Mouse (Mus musculus): Measurements from ENCODE around the gene Pole2.

Pole2 gene

DNA sequence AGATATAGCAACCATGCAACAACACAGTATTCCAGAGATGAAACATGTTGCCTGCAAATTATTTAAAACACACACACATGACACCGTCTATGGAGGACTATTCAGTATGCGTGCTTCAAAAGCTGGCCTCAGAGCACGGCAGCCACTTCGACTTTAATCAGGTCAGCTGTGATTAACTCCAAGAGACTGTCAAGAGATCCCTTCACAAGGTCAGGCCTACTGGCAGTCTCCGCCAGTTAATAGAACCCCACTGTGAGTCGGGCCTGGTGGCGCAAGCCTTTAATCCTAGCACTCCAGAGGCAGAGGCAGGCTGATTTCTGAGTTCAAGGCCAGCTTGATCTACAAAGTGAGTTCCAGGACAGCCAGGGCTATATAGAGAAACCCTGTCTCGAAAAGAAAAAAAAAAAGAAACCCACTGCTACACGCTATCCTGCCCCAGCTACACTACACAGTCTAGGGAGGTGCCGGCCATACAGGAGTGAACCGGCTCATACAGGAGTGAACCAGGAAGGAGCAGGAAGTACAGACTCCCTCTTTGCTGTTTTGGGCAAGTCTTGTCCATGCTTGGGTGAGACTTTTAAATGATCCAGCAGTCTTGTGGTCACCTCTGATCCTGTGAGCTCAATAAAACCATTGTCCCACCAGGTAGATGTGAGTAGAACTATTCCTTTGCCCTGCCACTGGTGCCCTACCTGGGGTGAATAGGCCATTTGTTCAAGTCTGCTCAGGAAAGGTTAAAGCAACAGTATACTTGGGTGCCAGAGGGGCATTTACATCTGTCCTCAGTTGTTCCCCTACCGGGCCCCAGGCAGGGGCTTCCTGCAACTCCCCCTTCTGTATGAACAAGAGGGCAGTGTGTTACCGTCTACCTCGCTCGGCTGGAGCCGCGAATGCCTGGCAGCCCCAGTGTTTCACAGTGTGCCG lies 17.7 kb downstream of the Pole2 start:
- no peak for DNase-seq (ENCODE audit: low spot score)

DNA sequence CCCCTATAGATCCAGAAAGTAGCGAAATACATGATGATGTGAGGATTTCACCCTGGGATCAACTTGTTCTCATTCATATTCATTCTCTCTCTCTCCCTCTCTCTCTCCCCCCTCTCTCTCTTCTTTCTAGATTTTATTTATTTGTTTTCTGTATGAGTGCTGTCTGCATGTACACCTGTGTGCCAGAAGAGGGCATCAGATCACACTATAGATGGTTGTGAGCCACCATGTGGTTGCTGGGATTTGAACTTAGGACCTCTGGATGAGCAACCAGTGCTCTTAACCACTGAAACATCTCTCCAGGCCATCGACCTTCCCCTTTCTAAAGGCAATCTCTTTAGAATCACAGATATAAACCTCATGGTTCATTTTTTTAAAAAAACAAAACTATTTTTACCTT lies 19.5 kb downstream of the Pole2 start:
- no peak for DNase-seq (ENCODE audit: low spot score)

DNA sequence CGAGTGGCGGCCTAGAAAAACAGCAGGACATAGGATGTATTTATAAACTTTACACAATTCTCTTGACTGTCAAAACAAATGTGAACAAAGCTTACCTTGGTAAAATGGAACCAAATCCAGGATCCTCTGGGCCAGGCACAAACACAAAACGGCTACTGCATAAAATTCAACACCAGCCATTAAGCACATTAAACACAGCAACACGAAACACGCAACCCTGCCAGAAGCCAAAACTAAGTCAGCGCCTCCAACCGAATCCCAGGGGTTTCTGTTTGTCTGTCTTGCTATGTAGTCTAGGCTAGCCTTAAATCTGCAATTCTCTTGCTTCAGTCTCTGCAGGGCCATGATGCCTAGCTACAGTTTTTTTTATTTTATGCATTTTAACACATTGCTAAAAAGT lies 20.1 kb downstream of the Pole2 start:
- no peak for DNase-seq (ENCODE audit: low spot score)

DNA sequence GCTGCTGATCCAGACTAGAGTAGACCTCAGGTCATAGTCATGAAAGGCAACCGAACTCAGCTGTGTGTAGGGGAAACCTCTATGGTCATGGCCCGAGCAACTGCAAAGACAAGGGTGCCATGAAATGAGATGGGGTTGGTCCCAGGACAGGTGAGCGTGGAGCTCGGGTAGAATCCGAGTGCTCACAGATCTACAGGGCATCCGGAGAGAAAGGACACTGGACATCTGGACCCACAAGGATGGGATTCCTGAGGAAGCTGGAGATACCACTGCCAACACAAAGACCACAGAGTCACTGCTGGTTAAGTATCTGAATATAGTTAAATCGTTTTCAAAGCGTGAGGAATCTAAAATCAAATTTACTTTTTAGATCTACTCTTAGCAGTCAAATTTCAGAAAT lies 20.6 kb downstream of the Pole2 start:
- DNase-seq (ENCODE audit: low spot score), result no peak

DNA sequence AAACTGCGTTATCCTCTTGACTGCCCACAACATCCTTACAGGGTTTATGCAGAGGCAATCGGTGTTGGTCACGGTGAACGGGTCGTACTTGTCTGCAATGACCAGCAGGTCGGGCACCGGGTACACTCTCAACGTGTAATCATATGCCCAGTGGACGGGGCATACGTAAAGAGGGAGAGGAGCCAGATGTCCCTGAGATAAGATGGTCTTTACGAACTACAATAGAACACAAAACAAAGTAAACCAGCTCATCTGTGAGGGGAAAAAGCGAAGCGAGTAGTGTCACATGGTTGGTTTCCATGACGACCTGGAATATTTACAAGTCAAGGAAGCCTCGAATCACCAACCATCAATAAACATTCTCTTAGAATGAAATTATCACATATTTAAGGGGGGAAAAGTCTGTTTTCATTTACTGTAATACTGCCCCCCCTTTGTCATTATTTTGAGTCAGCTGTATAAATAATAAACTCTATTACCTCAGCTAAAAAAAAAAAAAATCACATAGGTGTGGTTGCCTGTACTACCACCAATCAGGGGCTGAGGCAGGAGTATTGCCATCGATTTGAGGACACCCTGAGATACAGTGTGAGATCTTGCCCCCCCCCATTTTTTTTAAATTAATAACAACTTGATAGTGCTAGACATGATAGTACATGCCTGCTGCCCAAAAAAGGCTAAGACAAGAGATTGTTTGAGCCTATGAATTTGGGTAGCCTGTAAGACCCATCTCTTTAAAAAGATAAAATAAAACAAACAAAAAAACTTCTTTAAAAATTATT lies 23.8 kb downstream of the Pole2 start, which contains the start of gene Gm49384:
Gene Gm49384 (minus strand): TSS at position 216 of the 782 bp plus-strand sequence.
- no peak for DNase-seq (ENCODE audit: low spot score)

DNA sequence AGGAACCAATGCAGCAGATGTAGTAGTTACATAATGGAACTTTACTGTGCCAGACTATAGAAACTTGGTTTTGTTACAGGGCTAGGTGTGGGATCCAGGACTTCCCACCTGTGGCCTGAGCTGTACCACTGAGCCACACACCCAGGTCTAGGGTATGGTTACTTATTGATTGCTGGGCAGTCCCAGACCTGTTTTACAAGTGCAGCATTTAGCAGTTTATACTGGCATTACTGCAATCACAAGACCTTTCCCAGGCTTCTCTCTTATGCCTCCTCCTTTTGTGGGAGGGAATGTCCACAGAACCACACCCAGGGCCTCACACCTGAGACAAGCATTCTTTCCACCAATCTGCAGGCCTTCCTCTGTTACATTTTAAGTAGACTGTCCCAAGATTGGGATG lies 29.0 kb downstream of the Pole2 start:
- DNase-seq (ENCODE audit: low spot score), result no peak

DNA sequence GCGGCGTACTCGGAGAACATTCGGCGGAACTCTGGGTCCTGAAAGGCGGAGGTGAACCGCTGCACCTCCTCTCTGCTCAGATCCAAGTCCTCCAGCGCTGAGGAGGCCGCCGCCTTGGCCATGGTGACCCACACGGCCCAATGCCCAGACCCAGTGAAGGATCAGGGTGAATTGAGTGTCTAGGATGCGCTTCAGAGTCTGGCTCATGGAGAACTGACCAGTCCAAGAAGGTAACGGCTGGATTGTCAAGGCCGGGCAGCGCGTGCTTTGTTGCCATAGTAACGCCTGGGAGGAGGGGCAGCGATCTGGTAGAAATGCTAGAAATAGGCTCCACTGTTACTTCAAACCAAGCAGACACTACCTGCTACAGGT lies 29.8 kb downstream of the Pole2 start, which contains the start of gene Dnaaf2:
Gene Dnaaf2 (minus strand): TSS at position 266 of the 372 bp plus-strand sequence.
- no peak for DNase-seq (ENCODE audit: low spot score)

DNA sequence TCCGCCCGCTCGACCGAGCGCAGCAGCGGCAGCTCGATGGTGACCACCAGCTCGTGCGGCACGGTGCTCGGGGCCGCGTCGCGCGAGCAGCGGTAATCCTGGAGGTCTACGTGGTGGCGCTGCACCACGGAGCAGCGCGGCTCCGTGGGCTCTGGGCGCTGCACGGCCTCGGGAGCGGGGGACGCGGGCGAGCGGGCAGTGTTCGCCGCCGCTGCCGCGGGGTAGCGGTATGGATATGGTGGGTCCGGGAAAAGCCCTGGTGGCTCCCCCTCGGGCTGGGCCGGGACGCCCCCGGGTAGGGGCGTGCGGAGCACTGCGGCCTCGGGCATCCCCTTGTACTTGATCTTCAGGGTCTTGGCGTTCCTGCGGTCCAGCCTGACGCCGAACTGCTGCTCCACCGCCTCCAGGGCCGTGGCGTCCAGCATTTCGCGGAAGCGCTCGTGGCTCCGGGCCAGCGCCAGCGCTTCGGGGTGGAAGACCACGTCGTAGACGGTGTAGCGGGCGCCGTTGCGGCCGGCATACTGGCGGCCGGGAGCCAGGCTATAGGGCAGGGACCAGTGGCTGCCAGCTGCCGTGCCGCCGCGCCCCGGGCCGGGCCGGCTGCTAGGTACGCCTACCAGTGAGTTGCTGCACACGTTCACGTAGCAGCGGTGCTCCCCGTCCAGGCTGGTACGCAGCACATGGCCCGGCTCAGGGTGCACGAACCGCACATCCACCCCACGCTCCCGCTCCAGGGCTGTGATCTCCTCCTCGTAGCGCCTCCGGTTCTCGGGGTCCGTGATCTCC lies 30.4 kb downstream of the Pole2 start:
- peak; percentile 66 for DNase-seq (ENCODE audit: low spot score)

DNA sequence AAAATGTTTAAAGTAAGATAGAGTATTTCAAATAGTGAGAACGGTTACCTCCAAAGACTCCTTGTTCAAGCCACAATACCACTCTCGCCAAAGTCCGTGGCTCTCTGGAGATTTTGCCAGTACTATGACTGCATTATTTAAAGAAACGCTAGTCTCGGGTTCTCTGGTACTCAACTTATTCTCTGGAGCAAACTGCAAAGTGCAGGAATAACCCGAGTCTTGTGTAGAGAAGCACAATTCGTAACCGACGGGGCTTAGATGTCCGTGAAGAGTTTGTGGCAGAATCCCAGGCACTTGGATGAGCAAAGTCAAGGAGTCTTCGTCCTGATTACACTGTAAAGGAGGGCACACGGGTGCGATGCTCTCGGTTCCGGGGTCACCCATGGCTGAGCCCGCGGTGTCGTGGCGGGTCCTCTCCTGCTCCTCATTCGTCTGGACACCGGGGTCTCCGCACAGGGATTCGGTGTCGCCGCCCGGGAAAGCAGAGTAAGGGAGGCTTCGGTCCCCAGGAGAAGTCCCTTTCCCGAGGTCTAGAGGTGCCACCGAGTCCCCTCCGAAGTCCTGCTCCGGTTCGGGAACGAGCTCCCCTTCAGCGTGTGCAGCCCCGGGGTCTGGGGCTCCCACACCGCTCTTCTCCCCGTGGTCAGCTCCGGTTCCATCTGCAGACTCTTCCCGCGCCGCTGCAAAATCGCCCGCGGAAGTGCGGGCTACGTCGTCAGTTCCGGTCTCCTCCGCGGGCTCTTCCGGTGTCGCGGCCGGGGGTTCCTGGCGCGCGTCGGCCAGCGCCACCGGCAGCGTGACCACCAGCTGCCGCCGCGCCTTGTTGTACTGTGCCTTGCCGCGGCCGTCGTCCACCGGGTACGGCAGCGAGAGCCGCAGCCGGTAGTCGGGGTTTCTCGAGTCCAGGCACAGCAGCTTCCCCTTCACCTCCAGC lies 31.3 kb downstream of the Pole2 start, which contains the start of gene Gm49383:
Gene Gm49383 (minus strand): TSS at position 661 of the 934 bp plus-strand sequence.
- peak; percentile 42 for DNase-seq (ENCODE audit: low spot score)

DNA sequence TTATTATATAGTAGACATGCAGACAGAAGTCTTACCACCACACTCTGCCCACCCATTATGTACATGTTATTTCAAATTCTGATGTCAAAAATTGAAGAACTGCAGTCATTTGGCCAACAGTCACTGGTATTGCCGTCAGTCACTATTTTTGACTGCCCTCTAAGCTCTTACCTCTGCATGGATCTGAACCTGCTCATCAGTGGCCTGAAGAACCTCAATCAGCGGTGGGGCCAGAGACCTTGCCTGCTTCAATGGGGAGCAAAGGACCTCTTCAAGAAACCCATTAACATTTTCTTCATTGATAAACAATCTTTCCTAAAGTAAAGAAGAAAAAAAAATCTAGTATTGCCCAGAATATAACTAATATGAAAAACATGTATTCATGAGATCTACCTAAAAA lies 35.4 kb downstream of the Pole2 start:
- DNase-seq (ENCODE audit: low spot score), result no peak

DNA sequence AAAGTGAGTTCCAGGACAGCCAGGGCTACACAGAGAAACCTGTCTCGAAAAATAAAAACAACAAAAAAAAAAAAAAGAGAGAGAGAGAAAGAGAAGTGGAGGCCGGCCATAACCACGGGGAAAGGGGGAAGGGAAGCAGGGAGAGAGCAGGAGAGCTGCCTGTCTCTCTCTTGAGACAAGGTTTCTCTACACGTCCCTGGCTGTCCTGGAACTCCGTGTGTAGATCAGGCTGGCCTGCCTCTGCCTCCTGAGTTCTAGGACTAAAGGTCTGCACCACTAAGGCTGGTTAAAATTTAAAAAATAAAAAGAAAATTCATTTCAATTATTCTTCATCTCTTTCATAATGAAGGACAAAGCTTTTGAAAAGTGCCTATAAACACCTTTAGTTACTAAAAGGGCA lies 36.6 kb downstream of the Pole2 start:
- DNase-seq (ENCODE audit: low spot score), result no peak

DNA sequence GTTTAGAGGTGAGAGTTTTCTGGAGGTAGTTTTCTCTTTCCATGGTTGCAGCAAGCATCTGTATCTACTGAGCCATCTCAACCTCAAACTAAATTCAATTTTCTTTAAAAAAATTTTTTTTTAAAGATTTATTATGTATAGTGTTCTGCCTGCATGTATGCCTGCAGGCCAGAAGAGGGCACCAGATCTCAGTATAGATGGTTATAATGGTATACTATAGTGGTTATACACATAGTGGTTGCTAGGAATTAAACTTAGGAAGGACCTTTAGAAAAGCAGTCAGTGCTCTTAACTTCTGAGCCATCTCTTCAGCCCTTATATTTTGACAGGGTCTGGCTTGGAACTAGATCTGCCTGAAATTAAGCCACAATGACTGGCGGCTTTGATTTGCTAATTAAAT lies 37.5 kb downstream of the Pole2 start:
- peak; percentile 44 for DNase-seq (ENCODE audit: low spot score)

DNA sequence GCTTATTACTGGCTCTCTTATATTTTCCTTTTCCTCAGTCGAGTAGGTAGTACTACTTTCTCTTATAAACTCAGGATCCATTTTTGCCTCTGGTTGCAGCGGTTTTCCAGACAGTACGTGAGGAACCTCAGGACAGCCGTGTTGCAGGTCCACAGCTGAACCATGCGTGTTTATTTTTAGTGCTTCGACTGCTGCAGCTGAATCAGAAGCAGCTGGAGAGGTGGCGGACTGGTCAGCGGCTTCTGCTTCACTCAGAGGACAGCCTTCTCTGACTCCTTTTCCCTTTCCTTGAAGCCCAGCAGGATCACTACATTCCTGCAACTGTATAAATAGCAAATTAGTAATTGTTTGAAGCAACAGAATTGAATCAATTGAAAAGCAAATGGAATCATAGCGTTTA lies 37.9 kb downstream of the Pole2 start:
- no peak for DNase-seq (ENCODE audit: low spot score)

DNA sequence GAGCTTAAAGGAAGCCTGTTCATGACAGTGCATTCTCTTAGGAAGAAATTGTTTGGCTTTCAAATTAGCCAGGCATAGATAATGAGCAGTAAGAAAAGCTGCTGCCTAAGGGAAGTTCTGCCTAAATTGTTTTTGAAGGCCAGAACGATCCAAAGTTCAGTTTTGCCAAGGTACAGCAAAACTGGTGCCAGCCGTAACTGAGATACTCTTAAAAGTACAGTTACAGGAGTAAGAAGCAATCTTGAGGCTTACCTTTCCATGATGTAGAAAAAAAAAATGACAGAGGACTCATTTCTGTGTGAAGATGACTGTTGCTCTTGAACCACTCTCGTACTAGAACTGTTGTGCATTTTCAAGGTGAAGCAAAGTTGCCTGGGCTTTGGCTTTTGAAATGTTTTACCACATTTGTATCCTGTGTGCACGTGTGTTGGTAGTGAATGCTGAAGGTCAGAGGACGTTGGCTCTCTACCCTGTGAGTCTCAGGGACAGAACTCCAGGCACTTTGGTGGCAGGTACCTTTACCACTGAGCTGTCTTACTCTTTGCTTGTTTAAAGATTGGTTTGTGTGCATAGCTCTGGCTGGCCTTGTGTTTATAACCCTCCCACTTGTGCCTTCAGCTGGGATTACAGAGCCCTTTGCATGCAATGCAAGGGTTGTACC lies 41.1 kb downstream of the Pole2 start:
- no peak for DNase-seq (ENCODE audit: low spot score)

DNA sequence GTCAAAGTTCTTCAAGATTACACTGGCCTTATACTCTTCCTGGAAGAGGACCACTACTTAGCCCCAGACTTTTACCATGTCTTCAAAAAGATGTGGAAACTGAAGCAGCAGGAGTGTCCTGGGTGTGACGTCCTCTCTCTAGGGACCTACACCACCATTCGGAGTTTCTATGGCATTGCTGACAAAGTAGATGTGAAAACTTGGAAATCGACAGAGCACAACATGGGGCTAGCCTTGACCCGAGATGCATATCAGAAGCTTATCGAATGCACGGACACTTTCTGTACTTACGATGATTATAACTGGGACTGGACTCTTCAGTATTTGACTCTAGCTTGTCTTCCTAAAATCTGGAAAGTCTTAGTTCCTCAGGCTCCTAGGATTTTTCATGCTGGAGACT lies 42.6 kb downstream of the Pole2 start:
- no peak for DNase-seq (ENCODE audit: low spot score)

DNA sequence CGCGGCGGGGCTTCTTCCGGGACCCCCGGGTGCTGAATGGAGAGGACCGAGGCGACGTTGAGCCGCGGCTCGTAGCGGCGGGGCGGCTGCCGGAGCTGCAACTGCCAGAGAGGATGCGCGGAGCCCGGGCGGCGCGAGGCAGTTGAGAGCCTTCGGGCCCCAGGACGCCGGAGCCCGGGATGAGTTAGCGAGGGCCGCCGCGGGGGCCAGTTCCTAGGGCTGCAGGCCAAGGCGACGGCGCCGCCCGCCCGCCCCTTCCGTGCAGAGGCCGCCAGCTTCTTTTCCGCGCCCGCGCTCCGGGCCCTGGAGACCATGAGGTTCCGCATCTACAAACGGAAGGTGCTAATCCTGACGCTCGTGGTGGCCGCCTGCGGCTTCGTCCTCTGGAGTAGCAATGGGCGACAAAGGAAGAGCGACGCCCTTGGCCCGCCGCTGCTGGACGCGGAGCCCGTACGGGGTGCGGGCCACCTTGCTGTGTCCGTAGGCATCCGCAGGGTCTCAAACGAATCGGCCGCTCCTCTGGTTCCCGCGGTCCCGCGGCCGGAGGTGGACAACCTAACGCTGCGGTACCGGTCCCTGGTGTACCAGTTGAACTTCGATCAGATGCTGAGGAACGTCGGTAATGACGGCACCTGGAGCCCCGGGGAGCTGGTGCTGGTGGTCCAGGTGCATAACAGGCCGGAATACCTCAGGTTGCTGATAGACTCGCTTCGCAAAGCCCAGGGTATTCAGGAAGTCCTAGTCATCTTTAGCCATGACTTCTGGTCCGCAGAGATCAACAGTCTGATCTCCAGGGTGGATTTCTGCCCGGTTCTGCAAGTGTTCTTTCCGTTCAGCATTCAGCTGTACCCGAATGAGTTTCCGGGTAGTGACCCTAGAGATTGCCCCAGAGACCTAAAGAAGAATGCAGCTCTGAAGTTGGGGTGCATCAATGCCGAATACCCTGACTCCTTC lies 43.4 kb downstream of the Pole2 start:
- no peak for DNase-seq (ENCODE audit: low spot score)

DNA sequence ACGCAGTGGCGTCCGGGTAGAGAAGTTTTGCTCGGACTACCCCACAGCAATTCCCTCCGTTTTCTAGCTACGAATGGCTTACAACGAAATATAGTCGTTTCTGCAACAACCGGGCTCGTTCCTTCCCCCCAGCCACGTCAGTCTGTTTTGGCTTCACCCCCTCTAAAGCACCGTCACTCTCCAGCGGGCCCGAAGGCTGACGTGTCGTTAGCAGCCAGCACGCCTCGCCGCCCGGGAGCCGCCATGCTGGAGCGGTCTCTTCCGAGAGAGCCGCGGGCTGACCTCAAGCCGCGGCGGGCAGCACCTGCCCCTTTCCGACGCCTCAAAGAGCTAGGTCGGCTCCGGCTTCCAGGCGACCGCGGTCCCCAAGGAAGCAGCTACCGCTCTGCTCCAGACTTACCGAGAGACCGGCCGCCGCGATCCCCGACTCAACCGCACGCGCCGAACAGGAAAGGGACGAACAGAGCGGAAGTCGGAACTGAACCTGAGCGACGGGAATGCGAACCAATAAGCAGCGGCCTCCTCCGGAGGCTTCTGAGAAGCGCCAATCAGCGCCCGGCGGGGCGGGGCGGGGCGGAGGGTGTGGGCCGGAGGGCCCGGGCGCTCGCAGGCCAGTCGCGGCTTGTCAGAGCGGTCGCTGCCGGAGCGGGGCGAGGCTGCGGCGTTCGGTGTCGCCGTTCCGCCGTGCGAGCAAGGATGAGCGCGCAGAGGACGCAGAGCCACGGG lies 44.2 kb downstream of the Pole2 start, which contains the start of the genes Rpl36al and Mgat2:
Gene Rpl36al (minus strand): TSS at position 501 of the 726 bp plus-strand sequence.
Gene Mgat2 (plus strand): TSS at position 575 of the 726 bp plus-strand sequence.
- peak; percentile 94 for DNase-seq (ENCODE audit: low spot score)

DNA sequence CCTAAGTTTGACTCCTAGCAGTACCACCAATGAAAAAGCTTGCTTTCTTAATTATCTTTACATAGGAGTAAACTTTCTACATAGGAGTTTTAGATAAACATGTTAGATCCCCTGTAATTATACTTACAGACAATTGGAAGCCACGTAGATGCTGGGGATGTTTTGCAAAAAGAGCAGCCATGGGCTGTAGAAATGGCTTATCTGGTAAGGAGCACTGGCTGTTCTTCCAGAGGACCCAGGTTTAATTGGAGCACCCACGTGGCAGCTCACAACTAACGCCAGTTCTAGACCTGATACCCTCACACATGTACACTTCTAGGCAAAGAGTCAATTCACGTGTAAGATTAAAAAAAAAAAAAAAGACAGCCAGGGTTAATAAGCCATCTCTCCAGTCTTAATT lies 46.2 kb downstream of the Pole2 start:
- no peak for DNase-seq (ENCODE audit: low spot score)

Measured in T-cell, adult 2 months (primary cell).